Mouse (Mus musculus) testis, adult 2 months (tissue): Measurements from ENCODE around the gene Gm45234.

Source experiments
- CTCF ChIP-seq: fragments of 200-500 bp; IDR thresholded peaks from 2 replicates; pipeline ENCODE4 v1.5.1; 2012; ENCODE audit warnings: low read depth, mild to moderate bottlenecking, inconsistent platforms, low read length, moderate library complexity; ENCODE audit not compliant: control insufficient read depth, insufficient read depth, insufficient replicate concordance
- POLR2A ChIP-seq: fragments of 200-500 bp; IDR thresholded peaks from 2 replicates; pipeline ENCODE4 v1.6.1; 2012; ENCODE audit warnings: low read depth, mild to moderate bottlenecking, inconsistent platforms, low read length, moderate library complexity; ENCODE audit not compliant: control insufficient read depth

- TF ChIP-seq CTCF (no peak), POLR2A (no peak; the same call in 1 of the 2 replicates)
Measured at GRCm38 (mm10) chr6:124701338-124701737, 54.5 kb downstream of the Gm45234 start.
